Mouse (Mus musculus) layer of hippocampus, adult 11-12 months (tissue): ENCODE data around the gene Ap3b1.
A peak's percentile ranks its signal among the peaks of the same experiment; 100 is the strongest.

Experiments
- DNase-seq: peaks from one replicate; pipeline ENCODE4 v3.0.0; 2022; ENCODE audit warnings: low spot score

The Ap3b1 gene

GRCm38 (mm10) chr13:94375526-94376390 is 17.0 kb downstream of the Ap3b1 start:
- peak; percentile 89 for DNase-seq

- no peak for DNase-seq
Observed at GRCm38 (mm10) chr13:94379006-94379405, 20.2 kb downstream of the Ap3b1 start.

GRCm38 (mm10) chr13:94381427-94381826 is 22.7 kb downstream of the Ap3b1 start:
- no peak for DNase-seq

DNA sequence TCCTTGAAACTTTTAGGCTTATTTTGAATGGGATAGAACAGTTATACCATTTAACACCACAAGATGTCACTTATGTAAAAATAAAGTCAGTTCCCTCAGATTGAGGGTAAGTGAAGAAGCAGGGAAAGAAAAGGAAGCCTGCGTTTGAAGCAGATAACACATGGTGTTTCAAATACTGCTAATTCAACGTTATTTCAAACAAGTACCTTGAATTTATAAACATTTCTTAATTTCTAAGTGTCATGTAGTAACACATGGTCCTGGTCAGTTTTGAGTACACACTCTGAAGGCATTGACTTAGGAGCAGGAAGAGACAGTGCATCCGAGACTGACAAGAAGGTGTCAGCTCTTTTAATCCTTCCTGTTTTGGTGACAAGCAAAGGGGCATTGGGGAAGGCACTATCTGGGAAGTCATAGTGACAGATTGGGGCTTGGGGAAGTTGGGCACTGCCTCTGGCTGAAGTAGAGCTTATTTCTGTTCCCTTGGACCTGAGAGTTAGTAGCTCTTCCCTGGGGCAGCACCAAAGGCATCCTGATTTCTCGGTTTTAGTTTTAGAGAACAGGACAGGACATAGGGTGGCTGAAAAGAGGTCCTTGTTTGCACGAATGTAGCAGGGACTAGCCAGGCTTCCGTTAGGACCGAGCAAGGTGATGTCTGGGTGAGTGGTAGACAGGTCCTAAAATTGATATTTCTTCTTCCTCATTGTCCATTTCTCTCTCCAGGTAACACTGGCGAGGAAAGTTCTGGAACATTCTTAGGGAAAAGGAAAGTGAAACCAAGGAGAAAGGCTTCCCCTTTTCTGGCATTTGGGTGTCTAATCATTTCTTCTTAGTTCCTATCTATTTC is 23.3 kb downstream of the Ap3b1 start:
- DNase-seq: no peak

- DNase-seq: no peak
Observed at GRCm38 (mm10) chr13:94384931-94385570, 26.3 kb downstream of the Ap3b1 start.

GRCm38 (mm10) chr13:94388566-94388965 is 29.8 kb downstream of the Ap3b1 start:
- no peak for DNase-seq

DNA sequence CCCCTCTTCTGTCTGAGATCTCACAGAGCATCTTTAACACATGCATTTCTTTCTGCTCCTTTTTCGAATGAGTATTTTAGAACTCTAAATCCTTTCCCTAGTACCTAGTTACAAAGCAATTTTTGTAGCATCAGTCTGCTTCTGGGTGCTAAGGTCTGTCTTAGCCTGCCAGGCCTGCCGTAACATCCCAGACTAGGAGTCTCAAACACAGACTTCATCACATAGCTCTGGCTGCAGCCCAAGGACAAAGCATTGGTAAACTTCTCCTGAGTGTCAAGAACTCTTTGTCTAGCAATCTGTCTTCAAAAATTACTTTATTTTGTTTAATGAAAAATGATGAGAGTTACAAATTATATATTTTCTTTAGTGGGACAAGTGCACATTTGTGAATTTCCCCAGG is 30.8 kb downstream of the Ap3b1 start:
- no peak for DNase-seq

- no peak for DNase-seq
Observed at GRCm38 (mm10) chr13:94392282-94392681, 33.5 kb downstream of the Ap3b1 start.

DNA sequence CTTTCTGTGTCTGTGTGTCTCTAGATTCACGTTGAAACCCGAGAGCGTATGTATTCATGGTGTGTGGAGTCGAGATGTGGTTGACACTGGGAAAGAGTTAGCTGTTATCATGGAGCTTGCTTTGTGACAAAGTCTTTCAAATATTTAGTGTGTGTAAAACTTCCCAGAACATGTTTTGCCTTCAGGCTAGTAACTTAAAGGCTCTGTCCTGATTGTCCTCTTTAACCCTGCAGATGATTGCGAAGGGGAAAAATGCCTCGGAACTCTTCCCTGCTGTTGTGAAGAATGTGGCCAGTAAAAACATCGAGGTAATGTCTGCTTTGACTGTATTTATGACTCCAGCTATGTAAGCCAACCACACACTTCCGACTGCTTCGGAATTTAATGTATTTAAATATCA is 35.7 kb downstream of the Ap3b1 start:
- no peak for DNase-seq

DNA sequence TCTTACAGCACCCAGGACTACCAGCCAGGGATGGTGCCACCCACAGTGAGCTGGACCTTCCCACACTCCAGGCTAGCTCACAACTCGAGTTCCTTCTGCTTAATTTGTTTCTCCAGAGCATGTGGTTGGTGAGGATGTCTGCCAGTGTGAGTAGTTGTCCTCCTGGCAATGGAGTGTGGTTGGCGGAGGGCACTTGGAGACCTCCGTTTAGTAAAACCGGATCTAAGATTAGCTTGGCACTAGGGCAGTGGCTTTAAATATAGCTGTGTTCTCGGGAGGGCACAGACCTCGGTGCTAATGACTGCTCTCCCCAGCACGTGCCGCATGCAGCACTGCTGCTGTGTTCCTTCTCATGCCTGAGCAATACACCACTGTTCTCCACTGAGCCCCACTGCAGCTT is 37.0 kb downstream of the Ap3b1 start:
- peak; percentile 26 for DNase-seq

- no peak for DNase-seq
Observed at GRCm38 (mm10) chr13:94396392-94396920, 37.7 kb downstream of the Ap3b1 start.

GRCm38 (mm10) chr13:94398568-94399374 is 40.0 kb downstream of the Ap3b1 start:
- DNase-seq: no peak

DNA sequence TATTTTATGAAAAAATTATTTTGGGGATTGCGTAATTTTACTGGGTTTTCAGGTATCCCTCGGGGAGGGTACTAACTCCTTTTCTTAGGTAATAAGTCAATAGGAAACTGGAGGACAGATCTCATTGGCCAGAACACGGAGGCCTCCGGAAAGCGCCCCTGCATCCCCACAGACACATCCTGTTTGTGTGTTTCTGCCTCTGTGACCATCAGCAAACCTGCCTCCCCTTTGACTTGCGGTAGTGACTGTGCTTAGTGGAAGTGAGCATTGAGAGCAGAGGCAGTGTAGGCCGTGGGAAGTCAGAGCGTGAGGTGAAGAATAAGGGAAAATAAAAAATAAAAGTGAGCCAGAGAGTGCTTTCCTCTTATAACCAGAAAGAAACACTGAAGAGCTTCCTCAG is 41.7 kb downstream of the Ap3b1 start:
- no peak for DNase-seq

DNA sequence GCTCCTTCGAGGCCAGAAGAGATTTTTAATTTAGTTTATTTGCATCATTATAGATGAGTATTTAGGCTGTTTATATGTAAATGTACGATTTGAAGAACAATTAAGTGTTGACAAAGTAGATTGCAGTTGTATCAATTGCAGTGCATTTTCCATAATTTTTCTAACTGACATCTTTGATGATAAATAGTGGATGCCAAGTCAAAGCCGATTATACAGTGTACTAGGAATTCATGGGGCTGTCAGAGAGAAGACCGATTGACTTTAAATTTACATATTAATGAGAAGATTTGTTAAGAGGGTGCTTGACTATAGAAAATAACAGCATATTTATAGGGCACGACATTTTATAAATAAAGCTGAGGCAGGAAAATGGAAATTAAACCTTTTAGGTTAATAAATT is 64.8 kb downstream of the Ap3b1 start:
- no peak for DNase-seq

DNA sequence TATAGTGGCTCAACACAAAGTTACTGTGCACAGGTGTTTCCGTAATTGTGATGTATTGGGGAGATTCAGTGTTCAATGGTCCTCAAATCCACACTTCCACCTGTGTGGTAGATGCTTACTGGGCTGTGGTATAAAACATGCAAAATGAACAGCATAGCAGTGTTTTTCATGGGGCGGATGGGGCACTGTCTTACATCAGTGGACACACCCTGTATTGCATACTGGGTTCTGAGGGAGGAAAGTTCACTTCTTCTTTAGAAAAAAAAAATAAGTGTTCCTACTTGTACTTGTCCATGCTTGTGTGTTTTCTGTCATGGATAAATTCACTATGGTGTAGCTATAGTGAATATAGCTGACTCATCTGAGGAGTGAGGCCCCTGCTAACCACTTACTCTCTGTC is 70.8 kb downstream of the Ap3b1 start:
- DNase-seq: no peak

- DNase-seq: no peak
Observed at GRCm38 (mm10) chr13:94439386-94439785, 80.6 kb downstream of the Ap3b1 start.

DNA sequence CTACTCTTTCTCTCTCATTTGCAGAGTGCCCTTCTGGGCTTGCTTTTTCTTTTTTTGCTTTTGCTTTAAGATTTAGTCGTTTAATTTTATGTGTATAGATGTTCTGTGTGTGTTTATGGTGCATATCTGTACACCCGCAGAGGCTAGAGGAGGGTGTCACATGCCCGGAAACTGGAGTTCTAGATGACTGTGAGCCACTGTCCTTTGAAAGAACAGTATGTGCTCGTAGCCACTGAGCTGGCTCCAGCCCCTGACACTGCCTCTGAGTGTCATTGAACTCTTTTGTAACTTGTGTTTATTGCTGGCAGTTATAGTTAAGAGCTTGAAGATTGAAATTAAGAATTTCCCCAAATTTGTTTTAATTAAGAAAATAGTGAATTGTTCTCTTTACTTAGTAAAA is 82.4 kb downstream of the Ap3b1 start:
- no peak for DNase-seq

DNA sequence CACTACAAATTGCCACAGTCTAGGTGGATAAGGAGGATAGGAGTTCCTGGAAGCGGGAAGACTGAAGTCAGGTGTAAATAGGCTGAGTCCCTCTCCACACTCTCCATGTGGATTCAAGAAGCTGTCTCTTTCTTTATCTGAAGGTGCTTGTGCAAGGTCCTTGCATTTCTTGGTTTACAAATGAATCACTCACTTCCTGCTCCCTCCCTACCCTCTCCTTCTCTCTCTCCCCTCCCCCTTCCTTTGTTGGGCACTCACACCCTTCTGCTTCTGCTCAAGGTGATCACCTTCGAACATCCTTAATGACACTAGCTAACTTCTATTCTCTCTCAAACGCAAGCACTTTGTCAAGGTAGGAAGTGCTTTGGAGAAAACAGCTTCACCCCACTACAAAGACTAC is 84.7 kb downstream of the Ap3b1 start:
- no peak for DNase-seq

DNA sequence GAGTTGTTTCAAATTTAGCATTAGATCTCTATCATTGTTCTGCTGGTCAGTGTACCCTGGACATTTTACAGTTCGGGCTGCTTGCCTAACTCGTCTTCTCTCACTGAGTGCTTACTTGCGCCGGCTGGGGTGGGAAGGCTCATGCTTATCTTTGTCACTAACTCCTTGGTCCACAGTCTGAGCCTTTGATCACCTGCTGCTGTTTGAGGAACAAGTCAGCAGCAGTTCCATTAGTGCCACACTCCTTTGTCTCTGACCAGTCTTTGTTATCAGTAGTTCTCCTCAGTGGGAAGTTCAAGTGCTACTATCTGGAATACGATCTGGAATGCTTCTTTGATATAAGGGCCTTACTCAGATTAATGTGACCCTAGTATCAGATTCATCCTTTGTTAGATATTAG is 86.3 kb downstream of the Ap3b1 start:
- no peak for DNase-seq

DNA sequence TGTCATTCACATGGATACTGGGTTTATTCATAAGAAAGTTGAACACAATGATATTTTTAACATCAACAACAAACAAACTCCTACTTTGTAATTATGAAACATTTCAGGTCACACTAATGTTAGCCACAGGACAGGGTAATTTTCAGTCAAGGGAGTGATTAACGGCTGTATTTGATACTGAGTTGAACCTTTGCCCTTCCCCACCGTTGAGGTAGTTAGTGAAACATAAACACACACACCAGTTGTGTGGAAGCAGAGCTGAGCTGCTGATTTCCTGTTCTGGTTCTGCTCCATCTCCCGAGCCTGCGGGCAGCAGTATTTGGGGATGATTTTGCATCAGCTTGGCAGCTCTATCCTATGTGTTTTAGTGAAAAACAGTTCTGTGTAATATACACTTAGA is 88.2 kb downstream of the Ap3b1 start:
- no peak for DNase-seq

DNA sequence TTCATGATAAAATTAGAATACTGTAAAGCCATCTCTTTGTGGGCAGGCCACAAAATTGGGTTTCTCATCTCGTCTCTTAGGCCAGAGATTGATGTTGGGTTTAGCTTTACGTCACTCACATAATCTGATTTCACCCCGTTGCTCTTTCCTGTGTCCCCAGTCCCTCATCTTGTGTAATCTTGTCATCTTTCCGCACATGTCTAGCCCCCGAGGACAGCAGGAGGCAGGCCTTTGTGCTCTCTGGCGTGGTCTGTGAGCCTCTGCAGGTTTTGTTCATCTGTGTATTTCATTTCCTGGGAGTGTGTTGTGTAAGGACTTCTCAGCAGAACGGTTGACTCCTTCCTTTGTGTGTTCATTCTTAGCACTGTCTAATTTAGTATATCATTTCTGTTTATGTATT is 90.8 kb downstream of the Ap3b1 start:
- DNase-seq: no peak

GRCm38 (mm10) chr13:94451229-94451628 is 92.5 kb downstream of the Ap3b1 start:
- DNase-seq: peak; percentile 39
